Mouse (Mus musculus) mesoderm, embryonic 11.5 days (tissue): ENCODE measurements around the gene Slc5a2.
A peak's percentile ranks its signal among the peaks of the same experiment; 100 is the strongest.

Source experiments
- DNase-seq: peaks from one replicate; pipeline ENCODE4 v3.0.0-alpha.2; 2012; ENCODE audit warnings: low read depth, low spot score

Gene Slc5a2

GRCm38 (mm10) chr7:128298481-128299342 is 33.3 kb downstream of the Slc5a2 start:
- DNase-seq = no peak

- no peak for DNase-seq
These were observed 35.5 kb downstream of the Slc5a2 start for GRCm38 (mm10) chr7:128300952-128301351.

- no peak for DNase-seq
These were observed 36.7 kb downstream of the Slc5a2 start for GRCm38 (mm10) chr7:128302151-128302550.

- DNase-seq = no peak
These were observed 38.7 kb downstream of the Slc5a2 start for GRCm38 (mm10) chr7:128304198-128304597.

GRCm38 (mm10) chr7:128304907-128305306 is 39.5 kb downstream of the Slc5a2 start:
- DNase-seq = peak; percentile 55

GRCm38 (mm10) chr7:128307851-128308250 is 42.4 kb downstream of the Slc5a2 start:
- no peak for DNase-seq

- no peak for DNase-seq
These were observed 43.8 kb downstream of the Slc5a2 start for GRCm38 (mm10) chr7:128309216-128309615.

GRCm38 (mm10) chr7:128309776-128310175 is 44.3 kb downstream of the Slc5a2 start:
- no peak for DNase-seq

- no peak for DNase-seq
These were observed 44.8 kb downstream of the Slc5a2 start for GRCm38 (mm10) chr7:128310229-128310688.

- DNase-seq = no peak
These were observed 45.8 kb downstream of the Slc5a2 start for GRCm38 (mm10) chr7:128311263-128311662.

- no peak for DNase-seq
These were observed 46.4 kb downstream of the Slc5a2 start for GRCm38 (mm10) chr7:128311811-128312210.

GRCm38 (mm10) chr7:128312375-128313059 is 47.1 kb downstream of the Slc5a2 start:
- no peak for DNase-seq

- no peak for DNase-seq
These were observed 48.1 kb downstream of the Slc5a2 start for GRCm38 (mm10) chr7:128313601-128314000.

- no peak for DNase-seq
These were observed 49.0 kb downstream of the Slc5a2 start for GRCm38 (mm10) chr7:128314491-128314890.

- DNase-seq = no peak
These were observed 51.6 kb downstream of the Slc5a2 start for GRCm38 (mm10) chr7:128317011-128317410.

- DNase-seq = no peak
These were observed 53.7 kb downstream of the Slc5a2 start for GRCm38 (mm10) chr7:128319140-128319539.

- no peak for DNase-seq
These were observed 54.9 kb downstream of the Slc5a2 start for GRCm38 (mm10) chr7:128320219-128320816.

GRCm38 (mm10) chr7:128321260-128321659 is 55.8 kb downstream of the Slc5a2 start:
- DNase-seq = no peak
